Mouse (Mus musculus) hindbrain, embryonic 13.5 days (tissue): ENCODE data around the gene Fnip2. TPM values are rescaled to one million over a fixed set of nuclear protein-coding genes. Genes with fewer than 3 reads are reported as not detected.

Experiments used
- ATAC-seq: fragments of 200-750 bp; cut with Nextera tagmentation; 2 replicates; pipeline ENCODE4 v1.8.0; 2017; ENCODE audit warnings: moderate TSS enrichment; ENCODE audit not compliant: low FRiP score
- H3K27ac ChIP-seq: fragments of 300-500 bp; sonication (generic); 2 replicates; pipeline ENCODE4 v1.5.1; 2015; ENCODE audit warnings: inconsistent platforms, mild to moderate bottlenecking, moderate library complexity
- H3K27me3 ChIP-seq: fragments of 300-500 bp; sonication (generic); 2 replicates; pipeline ENCODE4 v1.6.1; 2015; ENCODE audit warnings: mild to moderate bottlenecking, inconsistent platforms
- H3K36me3 ChIP-seq: fragments of 300-500 bp; sonication (generic); 2 replicates; pipeline ENCODE4 v1.6.1; 2015; ENCODE audit warnings: mild to moderate bottlenecking, inconsistent platforms
- H3K4me1 ChIP-seq: fragments of 300-500 bp; sonication (generic); replicated peaks from 2 replicates; pipeline ENCODE4 v1.6.1; 2015; ENCODE audit warnings: inconsistent platforms
- H3K4me2 ChIP-seq: fragments of 300-500 bp; sonication (generic); 2 replicates; pipeline ENCODE4 v1.6.1; 2015; ENCODE audit warnings: inconsistent platforms, mild to moderate bottlenecking, moderate library complexity
- H3K4me3 ChIP-seq: fragments of 300-500 bp; sonication (generic); 2 replicates; pipeline ENCODE4 v1.5.1; 2015; ENCODE audit warnings: mild to moderate bottlenecking, inconsistent platforms
- H3K9ac ChIP-seq: fragments of 300-500 bp; sonication (generic); 2 replicates; pipeline ENCODE4 v1.6.1; 2015; ENCODE audit warnings: mild to moderate bottlenecking, inconsistent platforms
- H3K9me3 ChIP-seq: fragments of 300-500 bp; sonication (generic); 2 replicates; pipeline ENCODE4 v1.6.1; 2016; ENCODE audit warnings: inconsistent platforms
- WGBS: fragments of 180-500 bp; shearing (Covaris S2); methylation state at CpG from one replicate; pipeline ENCODE4 v1.1.7; 2015; 5-methylcytosine and 5-hydroxymethylcytosine counted together
- polyA plus RNA-seq: library from polyadenylated mRNA; unstranded; fragments of >200 nt; fragmentation: Nextera tagmentation; extraction: Ambion mirVana; gene quantifications from 2 replicates; pipeline ENCODE4 v1.2.1, GENCODE M21; 2015

Gene Fnip2
- polyA plus RNA-seq, 1 experiment from 2014 or later = 4.7 TPM

- Histone ChIP-seq H3K4me1 (peaks cover 2% of the 10 kb centered on the region; the same call in 1 of the 2 replicates), H3K4me3 (no peak overlapping the region), H3K9ac (no peak overlapping the region), H3K27me3 (no peaks in the 10 kb centered on the region), H3K27ac (no peak overlapping the region), H3K36me3 (no peaks in the 10 kb centered on the region), H3K9me3 (no peaks in the 10 kb centered on the region), H3K4me2 (no peak overlapping the region)
- WGBS = 88% methylated on average over 3 of the region's 3 CpGs
- ATAC-seq = no peak
Measured at GRCm38 (mm10) chr3:79537626-79538203, 29.9 kb downstream of the Fnip2 start.

- ATAC-seq = no peak
- H3K36me3 ChIP-seq = no peaks in the 10 kb centered on the region
- no peak overlapping the region for H3K4me3 ChIP-seq
- H3K9me3 ChIP-seq = no peaks in the 10 kb centered on the region
- WGBS = 85% methylated on average over 7 of the region's 7 CpGs
- H3K4me1 ChIP-seq = no peaks in the 10 kb centered on the region
- H3K27me3 ChIP-seq = no peaks in the 10 kb centered on the region
- H3K9ac ChIP-seq = no peak overlapping the region
- H3K4me2 ChIP-seq = no peak overlapping the region
- no peak overlapping the region for H3K27ac ChIP-seq
Measured at GRCm38 (mm10) chr3:79537023-79537422, 30.6 kb downstream of the Fnip2 start.

GRCm38 (mm10) chr3:79531581-79532271, 35.9 kb downstream of the Fnip2 start:
- H3K4me1 ChIP-seq = peaks cover 5% of the 10 kb centered on the region
- no peaks in the 10 kb centered on the region for H3K9me3 ChIP-seq
- ATAC-seq = no peak
- no peak overlapping the region for H3K4me3 ChIP-seq
- H3K36me3 ChIP-seq = no peaks in the 10 kb centered on the region
- no peak overlapping the region for H3K9ac ChIP-seq
- no peak overlapping the region for H3K4me2 ChIP-seq
- no peak overlapping the region for H3K27ac ChIP-seq
- WGBS = 78% methylated on average over 9 of the region's 9 CpGs
- H3K27me3 ChIP-seq = no peaks in the 10 kb centered on the region

- Histone ChIP-seq H3K27ac (no peak overlapping the region), H3K4me2 (no peak overlapping the region), H3K9ac (no peak overlapping the region), H3K4me3 (no peak overlapping the region), H3K4me1 (peaks cover 5% of the 10 kb centered on the region), H3K27me3 (no peaks in the 10 kb centered on the region), H3K36me3 (no peaks in the 10 kb centered on the region), H3K9me3 (no peaks in the 10 kb centered on the region)
- no peak for ATAC-seq
- 86% methylated on average over 6 of the region's 6 CpGs for WGBS
Measured at GRCm38 (mm10) chr3:79529499-79530096, 38.0 kb downstream of the Fnip2 start.

- Histone ChIP-seq H3K27ac (no peak overlapping the region; the same call in 1 of the 2 replicates), H3K36me3 (no peaks in the 10 kb centered on the region), H3K4me1 (peaks cover 5% of the 10 kb centered on the region), H3K27me3 (no peaks in the 10 kb centered on the region), H3K9me3 (no peaks in the 10 kb centered on the region), H3K4me3 (no peak overlapping the region), H3K4me2 (no peak overlapping the region), H3K9ac (no peak overlapping the region)
- ATAC-seq = no peak
- 70% methylated on average over 8 of the region's 8 CpGs for WGBS
Measured at GRCm38 (mm10) chr3:79528451-79528850, 39.1 kb downstream of the Fnip2 start.

GRCm38 (mm10) chr3:79527921-79528320, 39.7 kb downstream of the Fnip2 start:
- no peaks in the 10 kb centered on the region for H3K9me3 ChIP-seq
- peaks cover 5% of the 10 kb centered on the region for H3K4me1 ChIP-seq
- no peak overlapping the region for H3K9ac ChIP-seq
- H3K27ac ChIP-seq = no peak overlapping the region; the same call in 1 of the 2 replicates
- 67% methylated on average over 8 of the region's 8 CpGs for WGBS
- ATAC-seq = no peak
- H3K4me3 ChIP-seq = no peak overlapping the region
- H3K36me3 ChIP-seq = no peaks in the 10 kb centered on the region
- no peak overlapping the region for H3K4me2 ChIP-seq
- no peaks in the 10 kb centered on the region for H3K27me3 ChIP-seq

DNA sequence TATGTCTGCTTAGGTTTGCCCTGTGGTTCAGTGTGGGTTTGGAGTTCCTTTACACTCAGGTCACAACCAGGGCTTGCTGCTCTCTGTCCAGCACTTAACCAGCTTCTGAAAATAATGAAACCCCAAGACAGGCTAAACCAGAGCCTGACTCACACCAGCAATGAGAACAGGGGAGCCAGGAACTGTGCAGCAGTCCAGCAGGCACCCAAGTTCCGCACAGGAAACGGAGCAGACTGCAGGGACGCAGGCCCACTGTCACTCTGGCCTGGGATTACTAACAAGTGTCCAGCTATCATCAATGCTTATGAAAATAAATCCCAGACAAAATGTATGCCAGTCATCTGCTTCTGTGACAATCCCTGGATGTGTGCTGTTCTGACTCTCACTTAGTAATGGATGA, 40.1 kb downstream of the Fnip2 start:
- H3K9ac ChIP-seq = no peak overlapping the region
- H3K4me1 ChIP-seq = peaks cover 5% of the 10 kb centered on the region
- WGBS = 94% methylated on average over 3 of the region's 3 CpGs

DNA sequence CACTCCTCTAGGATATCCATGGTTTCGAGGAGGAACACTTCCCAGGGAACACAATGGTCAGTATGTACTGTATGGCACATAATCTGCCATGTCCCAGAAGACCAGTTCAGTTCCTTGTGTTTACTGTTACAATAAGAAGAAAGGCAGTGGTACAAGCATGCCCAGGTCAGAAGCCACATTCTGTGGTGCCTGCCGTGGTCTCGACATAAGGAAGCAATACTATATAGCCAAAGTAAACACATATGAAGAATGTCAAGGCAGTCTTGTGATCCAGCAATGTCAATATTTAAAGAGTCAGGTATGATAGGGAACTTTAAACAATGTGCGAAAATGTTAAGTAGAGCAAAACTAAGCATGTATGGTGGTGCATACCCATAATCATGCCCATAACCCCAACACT, 44.2 kb downstream of the Fnip2 start:
- Histone ChIP-seq H3K9me3 (no peaks in the 10 kb centered on the region), H3K36me3 (no peaks in the 10 kb centered on the region), H3K9ac (no peak overlapping the region), H3K27me3 (no peaks in the 10 kb centered on the region), H3K27ac (no peak overlapping the region), H3K4me1 (peaks cover 23% of the 10 kb centered on the region), H3K4me3 (no peak overlapping the region), H3K4me2 (no peak overlapping the region)
- WGBS = 88% methylated on average over 4 of the region's 4 CpGs
- ATAC-seq = no peak

More for the DNA sequence above, 40.1 kb downstream of the Fnip2 start:
- Histone ChIP-seq H3K27me3 (no peaks in the 10 kb centered on the region), H3K4me3 (no peak overlapping the region), H3K36me3 (no peaks in the 10 kb centered on the region), H3K9me3 (no peaks in the 10 kb centered on the region), H3K4me2 (no peak overlapping the region), H3K27ac (no peak overlapping the region)
- ATAC-seq = no peak

- H3K27ac ChIP-seq = peak overlapping the region; percentile 72; the same call in 1 of the 2 replicates
- H3K36me3 ChIP-seq = peaks cover 7% of the 10 kb centered on the region
- H3K4me2 ChIP-seq = no peak overlapping the region
- no peaks in the 10 kb centered on the region for H3K9me3 ChIP-seq
- no peak overlapping the region for H3K9ac ChIP-seq
- ATAC-seq = no peak
- H3K4me3 ChIP-seq = no peak overlapping the region
- no peaks in the 10 kb centered on the region for H3K27me3 ChIP-seq
- 75% methylated on average over 9 of the region's 9 CpGs for WGBS
- H3K4me1 ChIP-seq = peaks cover 27% of the 10 kb centered on the region
Measured at GRCm38 (mm10) chr3:79519862-79520261, 47.7 kb downstream of the Fnip2 start.

GRCm38 (mm10) chr3:79518761-79519527, 48.7 kb downstream of the Fnip2 start:
- H3K27ac ChIP-seq = peak overlapping the region; percentile 72
- ATAC-seq = peak; percentile 61
- no peaks in the 10 kb centered on the region for H3K9me3 ChIP-seq
- peaks cover 27% of the 10 kb centered on the region for H3K4me1 ChIP-seq
- no peaks in the 10 kb centered on the region for H3K27me3 ChIP-seq
- whole genome bisulfite sequencing = 42% methylated on average over 13 of the region's 13 CpGs
- peaks cover 10% of the 10 kb centered on the region for H3K36me3 ChIP-seq
- H3K4me2 ChIP-seq = no peak overlapping the region
- no peak overlapping the region for H3K4me3 ChIP-seq
- H3K9ac ChIP-seq = peak overlapping the region; percentile 51; the same call in 1 of the 2 replicates

GRCm38 (mm10) chr3:79517884-79518591, 49.6 kb downstream of the Fnip2 start:
- ATAC-seq = 0 out of 2 replicates have a peak, but pooled peaks have one; percentile 48
- H3K4me1 ChIP-seq = peaks cover 27% of the 10 kb centered on the region
- H3K9ac ChIP-seq = 0 out of 2 replicates have a peak overlapping the region, but pooled peaks have one; percentile 24
- no peak overlapping the region for H3K4me2 ChIP-seq
- 74% methylated on average over 17 of the region's 17 CpGs for WGBS
- H3K27ac ChIP-seq = peak overlapping the region; percentile 72
- H3K36me3 ChIP-seq = peaks cover 10% of the 10 kb centered on the region
- no peak overlapping the region for H3K4me3 ChIP-seq
- H3K9me3 ChIP-seq = no peaks in the 10 kb centered on the region
- no peaks in the 10 kb centered on the region for H3K27me3 ChIP-seq
